ENCODE assay signal across 10 mouse cellular contexts in the genomic region with DNA sequence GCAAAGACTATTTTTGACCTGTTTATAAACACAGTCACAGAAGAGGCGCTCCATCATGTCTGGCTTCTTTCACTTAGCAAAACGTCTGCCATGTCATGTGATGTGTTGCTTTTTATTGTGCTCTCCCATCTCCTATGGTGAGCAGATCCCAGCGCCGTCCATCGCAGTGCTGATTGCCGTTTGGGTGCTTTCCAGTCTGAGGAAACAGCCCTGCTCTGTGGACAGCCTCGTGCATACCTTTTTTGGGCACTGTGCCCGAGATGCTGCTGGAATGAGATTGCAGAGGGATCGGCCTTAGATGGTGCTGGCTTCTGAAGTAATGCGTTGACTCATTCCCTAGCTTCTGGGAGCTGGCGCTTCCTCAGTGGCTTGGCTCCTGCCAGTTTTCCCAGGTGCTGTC. TPM values are rescaled to one million over a fixed set of nuclear protein-coding genes. Genes with fewer than 3 reads are reported as not detected.
A peak's percentile ranks its signal among the peaks of the same experiment; 100 is the strongest.
DNase-seq lines count a peak whose midpoint lies in the region; ATAC-seq and TF ChIP-seq lines count a peak whose summit lies in the region.
"Had no signal": no experiment of that assay in that cellular context is flagged by ENCODE, and none has a peak within 500 bp of the region (broad histone marks: within the 10 kb centered on the region; RNA-seq: fewer than 3 reads in every experiment).

No protein-coding gene starts in this region.

- TF ChIP-seq CTCF in liver, postnatal 0 days (IDR thresholded peaks at IDR 0.05; ENCODE audit: low read depth): no peak

- 57% methylated on average over 11 of the region's 11 CpGs for WGBS in liver, postnatal 0 days (ENCODE audit: insufficient replicate concordance)
- whole genome bisulfite sequencing in heart, embryonic 11.5 days (ENCODE audit: insufficient replicate concordance): 26% methylated on average over 11 of the region's 11 CpGs
- 77% methylated on average over 11 of the region's 11 CpGs for WGBS in forebrain, embryonic 10.5 days

- H3K9ac ChIP-seq in liver, postnatal 0 days (replicated peaks): no peak overlapping the region
- peak overlapping the region; percentile 34; the same call in 1 of the 2 replicates for H3K9ac ChIP-seq in heart, embryonic 11.5 days (ENCODE audit: low read depth, low read length)

- DNase-seq in liver, postnatal 0 days: no peak
- no peak for DNase-seq in liver
- peak; percentile 77 for DNase-seq in adrenal gland, postnatal 14 days
- peak; percentile 45 for DNase-seq in right cerebral cortex, postnatal 14 days
- DNase-seq in forebrain, embryonic 10.5 days (ENCODE audit: extremely low spot score, low spot score): no peak
- no peak for DNase-seq in thymus, postnatal 25 days
- DNase-seq in natural killer cell, adult 2 months (ENCODE audit: low spot score in 2 of 2): no peak

- no peaks in the 10 kb centered on the region for H3K9me3 ChIP-seq in liver, postnatal 0 days (ENCODE audit: low read length)
- H3K9me3 ChIP-seq in heart, embryonic 11.5 days (replicated peaks; ENCODE audit: control insufficient read depth, low read length): no peaks in the 10 kb centered on the region
- H3K9me3 ChIP-seq in forebrain, embryonic 10.5 days: no peaks in the 10 kb centered on the region

- H3K4me2 ChIP-seq in liver, postnatal 0 days (ENCODE audit: low read depth, low read length): no peak overlapping the region
- peak overlapping the region; percentile 47 for H3K4me2 ChIP-seq in heart, embryonic 11.5 days

- ATAC-seq in liver, postnatal 0 days: 0 out of 2 replicates have a peak, but pooled peaks have one; percentile 17
- peak; percentile 68; the same call in 1 of the 2 replicates for ATAC-seq in heart, embryonic 11.5 days (replicated peaks; ENCODE audit: insufficient number of reproducible peaks, low FRiP score, low TSS enrichment)
- ATAC-seq: forebrain, embryonic 16.5 days had no signal

- H3K4me1 ChIP-seq in liver, postnatal 0 days (ENCODE audit: insufficient read depth): peaks cover 6% of the 10 kb centered on the region
- H3K4me1 ChIP-seq in heart, embryonic 11.5 days (ENCODE audit: control insufficient read depth, insufficient read depth, low read length): no peaks in the 10 kb centered on the region
- H3K4me1 ChIP-seq in forebrain, embryonic 10.5 days: peaks cover 10% of the 10 kb centered on the region

- H3K27me3 ChIP-seq in liver, postnatal 0 days (ENCODE audit: insufficient read depth, low read length): no peaks in the 10 kb centered on the region
- no peaks in the 10 kb centered on the region for H3K27me3 ChIP-seq in heart, embryonic 11.5 days (ENCODE audit: control insufficient read depth, insufficient read depth, low read length)
- no peaks in the 10 kb centered on the region for H3K27me3 ChIP-seq in forebrain, embryonic 10.5 days (ENCODE audit: poor library complexity, severe bottlenecking)

- H3K27ac ChIP-seq in liver, postnatal 0 days (ENCODE audit: low read depth): no peak overlapping the region
- peak overlapping the region; percentile 66 for H3K27ac ChIP-seq in heart, embryonic 11.5 days (ENCODE audit: low read depth, low read length)
- no peak overlapping the region for H3K27ac ChIP-seq in forebrain, embryonic 10.5 days

- H3K36me3 ChIP-seq in liver, postnatal 0 days (replicated peaks; ENCODE audit: insufficient read depth, low read length): no peaks in the 10 kb centered on the region
- no peaks in the 10 kb centered on the region for H3K36me3 ChIP-seq in heart, embryonic 11.5 days (ENCODE audit: control insufficient read depth, insufficient read depth, low read length)
- no peaks in the 10 kb centered on the region for H3K36me3 ChIP-seq in forebrain, embryonic 10.5 days (replicated peaks)

- TF ChIP-seq EP300 in liver, postnatal 0 days (IDR thresholded peaks at IDR 0.05; ENCODE audit: low read depth): no peak

- H3K4me3 ChIP-seq in liver, postnatal 0 days (ENCODE audit: low read depth, low read length): no peak overlapping the region
- peak overlapping the region; percentile 18 for H3K4me3 ChIP-seq in heart, embryonic 11.5 days (ENCODE audit: low read depth, low read length)
- no peak overlapping the region for H3K4me3 ChIP-seq in forebrain, embryonic 10.5 days

RNA-seq across cellular contexts. Expression of a gene that starts 3.5 kb away (rescaled TPM):
- polyA plus RNA-seq in liver, postnatal 0 days (2015; fragmentation: Nextera tagmentation; extraction: Ambion mirVana): not detected in 2 replicates
- not detected in 2 replicates for total RNA-seq in adrenal gland, postnatal 14 days (2021)
- 0.19 and 0.27 TPM in 2 replicates for polyA plus RNA-seq in heart, embryonic 11.5 days (2014; fragmentation: Nextera tagmentation; extraction: Ambion mirVana)
- not detected in 2 replicates for polyA plus RNA-seq in forebrain, embryonic 10.5 days (2016; fragmentation: Nextera tagmentation; extraction: Ambion mirVana)
- total RNA-seq: left cerebral cortex, postnatal 10 days had no signal
- polyA plus RNA-seq: forebrain, embryonic 16.5 days had no signal

RNA-seq across cellular contexts. Expression of a gene that starts 19.8 kb away (rescaled TPM):
- 73.4 and 76.7 TPM in 2 replicates for polyA plus RNA-seq in liver, postnatal 0 days (2015; fragmentation: Nextera tagmentation; extraction: Ambion mirVana)
- 290 and 302 TPM in 2 replicates for total RNA-seq in adrenal gland, postnatal 14 days (2021)
- polyA plus RNA-seq in heart, embryonic 11.5 days (2014; fragmentation: Nextera tagmentation; extraction: Ambion mirVana): 118 and 135 TPM in 2 replicates
- polyA plus RNA-seq in forebrain, embryonic 10.5 days (2016; fragmentation: Nextera tagmentation; extraction: Ambion mirVana): 495 and 519 TPM in 2 replicates

RNA-seq across cellular contexts. Expression of a gene that starts 44.3 kb away (rescaled TPM):
- polyA plus RNA-seq in liver, postnatal 0 days (2015; fragmentation: Nextera tagmentation; extraction: Ambion mirVana): 109 and 112 TPM in 2 replicates
- 2.5 and 32.8 TPM in 2 replicates for total RNA-seq in adrenal gland, postnatal 14 days (2021)
- 0.37 TPM in 1 of 2 replicates, not detected in the other for polyA plus RNA-seq in heart, embryonic 11.5 days (2014; fragmentation: Nextera tagmentation; extraction: Ambion mirVana)
- 0.22 TPM in 1 of 2 replicates, not detected in the other for polyA plus RNA-seq in forebrain, embryonic 10.5 days (2016; fragmentation: Nextera tagmentation; extraction: Ambion mirVana)

RNA-seq across cellular contexts. Expression of a gene that starts 55.3 kb away (rescaled TPM):
- polyA plus RNA-seq in liver, postnatal 0 days (2015; fragmentation: Nextera tagmentation; extraction: Ambion mirVana): 71.2 and 75.2 TPM in 2 replicates
- total RNA-seq in adrenal gland, postnatal 14 days (2021): 69.7 and 92.4 TPM in 2 replicates
- polyA plus RNA-seq in heart, embryonic 11.5 days (2014; fragmentation: Nextera tagmentation; extraction: Ambion mirVana): 129 and 155 TPM in 2 replicates
- 265 and 272 TPM in 2 replicates for polyA plus RNA-seq in forebrain, embryonic 10.5 days (2016; fragmentation: Nextera tagmentation; extraction: Ambion mirVana)

Comparison
In these comparisons a context has a peak if more than half of its experiments do, and no peak if none do; other contexts are left out.
1. DNase-seq: peak in adrenal gland, postnatal 14 days (single experiment) and right cerebral cortex, postnatal 14 days (single experiment); none in liver, postnatal 0 days (single experiment), liver (single experiment), forebrain, embryonic 10.5 days (single experiment), thymus, postnatal 25 days (single experiment) and natural killer cell, adult 2 months (0 of 2).
2. RNA of a gene that starts 44.3 kb away (polyA plus RNA-seq): 109 to 112 TPM in liver, postnatal 0 days; 0.37 TPM in heart, embryonic 11.5 days and 0.22 TPM in forebrain, embryonic 10.5 days; every median in the first group is over 10 times any median in the second.